Mouse (Mus musculus): Measurements from ENCODE around the gene Gpr68. TPM values are rescaled to one million over a fixed set of nuclear protein-coding genes. Genes with fewer than 3 reads are reported as not detected.

The Gpr68 gene
- polyA plus RNA-seq, 1 experiment from 2014 or later = 0.56 TPM

GRCm38 (mm10) chr12:100900901-100901300 lies 7.1 kb downstream of the Gpr68 start:
- WGBS = 58% methylated on average over 6 of the region's 6 CpGs
- Histone ChIP-seq H3K4me3 (ENCODE audit: low read length) (no peak overlapping the region), H3K4me1 (ENCODE audit: control insufficient read depth, insufficient read depth, low read length) (peaks cover 11% of the 10 kb centered on the region), H3K27ac (ENCODE audit: low read length) (no peak overlapping the region), H3K27me3 (replicated peaks; ENCODE audit: control insufficient read depth, insufficient read depth, low read length) (peaks cover 32% of the 10 kb centered on the region), H3K36me3 (ENCODE audit: control insufficient read depth, insufficient read depth, low read length) (no peaks in the 10 kb centered on the region), H3K9ac (ENCODE audit: low read depth, low read length) (no peak overlapping the region), H3K4me2 (ENCODE audit: low read depth, low read length) (no peak overlapping the region), H3K9me3 (ENCODE audit: control insufficient read depth, low read length) (no peaks in the 10 kb centered on the region)
- no peak for ATAC-seq

DNA sequence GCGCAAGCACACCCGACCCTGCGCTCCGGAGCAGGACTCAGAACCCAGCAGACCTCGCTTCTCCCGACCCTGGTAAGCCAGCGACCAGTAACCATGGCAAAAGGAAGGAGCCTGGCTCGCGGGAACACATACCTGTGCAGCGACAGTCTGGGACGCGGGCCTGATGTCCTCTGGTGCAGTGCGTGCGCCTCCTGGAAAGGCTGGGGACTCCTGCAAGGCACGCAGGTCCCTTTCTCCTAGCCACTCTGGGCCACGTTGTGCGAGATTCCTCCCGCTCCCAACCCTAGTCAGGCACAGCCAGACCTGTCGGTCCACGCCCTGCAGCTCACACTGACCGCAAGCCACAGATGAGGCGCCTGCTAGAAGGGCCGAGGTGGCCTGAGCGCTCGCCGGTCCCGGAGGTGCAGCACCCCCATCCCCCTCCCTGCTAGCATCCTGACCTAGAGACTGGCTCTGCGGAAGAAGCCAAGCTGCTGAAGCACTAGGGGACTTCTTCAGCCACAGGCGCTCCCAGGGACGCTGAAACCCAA lies 8.8 kb downstream of the Gpr68 start:
- no peak; the same call in 1 of the 2 replicates for ATAC-seq
- H3K4me2 ChIP-seq (ENCODE audit: low read depth, low read length) = peak overlapping the region; percentile 57
- H3K27me3 ChIP-seq (replicated peaks; ENCODE audit: control insufficient read depth, insufficient read depth, low read length) = peaks cover 32% of the 10 kb centered on the region
- H3K9ac ChIP-seq (ENCODE audit: low read depth, low read length) = peak overlapping the region; percentile 33; the same call in 1 of the 2 replicates
- H3K4me3 ChIP-seq (ENCODE audit: low read length) = peak overlapping the region; percentile 27
- no peaks in the 10 kb centered on the region for H3K36me3 ChIP-seq (ENCODE audit: control insufficient read depth, insufficient read depth, low read length)
- H3K9me3 ChIP-seq (ENCODE audit: control insufficient read depth, low read length) = no peaks in the 10 kb centered on the region
- WGBS = 1% methylated on average over 30 of the region's 30 CpGs
- peaks cover 11% of the 10 kb centered on the region for H3K4me1 ChIP-seq (ENCODE audit: control insufficient read depth, insufficient read depth, low read length)
- H3K27ac ChIP-seq (ENCODE audit: low read length) = no peak overlapping the region

GRCm38 (mm10) chr12:100897736-100898650 lies 10.0 kb downstream of the Gpr68 start:
- no peak overlapping the region for H3K4me2 ChIP-seq (ENCODE audit: low read depth, low read length)
- H3K4me3 ChIP-seq (ENCODE audit: low read length) = no peak overlapping the region; the same call in 1 of the 2 replicates
- 35% methylated on average over 12 of the region's 12 CpGs for WGBS

DNA sequence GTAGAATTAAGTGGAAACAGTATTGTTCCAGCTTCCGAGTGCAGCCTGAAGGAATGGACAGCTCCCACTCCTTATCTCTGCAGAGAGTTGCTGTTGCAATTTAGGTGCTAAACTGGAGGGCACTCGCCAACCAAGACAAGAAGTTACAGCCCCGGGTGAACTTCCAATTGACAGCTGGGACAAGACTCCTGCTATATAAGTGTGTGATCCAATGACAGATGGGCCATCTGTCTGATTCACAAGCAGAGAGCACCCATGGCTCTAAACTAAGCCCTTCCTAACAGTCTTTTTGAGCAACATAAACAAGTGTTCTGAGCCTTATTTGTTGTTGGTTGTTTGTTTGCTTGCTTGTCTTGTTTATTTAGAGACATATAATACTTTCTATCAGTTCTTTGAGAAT lies 11.3 kb downstream of the Gpr68 start:
- Histone ChIP-seq H3K27ac (ENCODE audit: low read length) (no peak overlapping the region), H3K36me3 (ENCODE audit: control insufficient read depth, insufficient read depth, low read length) (no peaks in the 10 kb centered on the region), H3K4me2 (ENCODE audit: low read depth, low read length) (no peak overlapping the region), H3K4me1 (ENCODE audit: control insufficient read depth, insufficient read depth, low read length) (peaks cover 11% of the 10 kb centered on the region), H3K9me3 (ENCODE audit: control insufficient read depth, low read length) (no peaks in the 10 kb centered on the region), H3K4me3 (ENCODE audit: low read length) (no peak overlapping the region), H3K27me3 (replicated peaks; ENCODE audit: control insufficient read depth, insufficient read depth, low read length) (peaks cover 32% of the 10 kb centered on the region), H3K9ac (ENCODE audit: low read depth, low read length) (no peak overlapping the region)
- WGBS = 28% methylated on average over 3 of the region's 3 CpGs
- no peak for ATAC-seq

More at GRCm38 (mm10) chr12:100897736-100898650, 10.0 kb downstream of the Gpr68 start:
- Histone ChIP-seq H3K4me1 (ENCODE audit: control insufficient read depth, insufficient read depth, low read length) (peaks cover 11% of the 10 kb centered on the region), H3K9me3 (ENCODE audit: control insufficient read depth, low read length) (no peaks in the 10 kb centered on the region), H3K27me3 (replicated peaks; ENCODE audit: control insufficient read depth, insufficient read depth, low read length) (peaks cover 32% of the 10 kb centered on the region), H3K9ac (ENCODE audit: low read depth, low read length) (no peak overlapping the region), H3K36me3 (ENCODE audit: control insufficient read depth, insufficient read depth, low read length) (no peaks in the 10 kb centered on the region), H3K27ac (ENCODE audit: low read length) (no peak overlapping the region)
- no peak for ATAC-seq

GRCm38 (mm10) chr12:100895504-100895903 lies 12.5 kb downstream of the Gpr68 start:
- no peak for ATAC-seq
- H3K9ac ChIP-seq (ENCODE audit: low read depth, low read length) = no peak overlapping the region
- 6% methylated on average over 2 of the region's 2 CpGs for WGBS

DNA sequence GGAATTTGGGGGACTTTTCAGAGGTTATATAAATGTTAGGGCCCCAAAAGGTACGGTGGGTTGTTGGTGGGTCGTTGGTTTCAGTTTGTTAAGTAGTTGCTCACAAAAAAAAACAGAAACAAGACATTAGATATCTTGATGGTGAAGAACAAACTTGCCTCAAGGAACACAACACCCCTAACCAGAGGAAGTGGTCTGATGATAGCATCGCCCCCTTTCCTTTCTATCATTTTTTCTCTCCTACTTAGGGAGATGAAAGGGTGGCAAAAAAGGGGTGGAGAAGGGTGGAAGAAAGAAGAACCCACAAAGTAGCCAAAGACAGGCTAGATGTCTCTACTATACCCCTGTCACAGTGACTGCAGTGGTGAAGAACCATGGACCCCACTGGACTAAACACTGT lies 17.4 kb downstream of the Gpr68 start:
- Histone ChIP-seq H3K9ac (ENCODE audit: low read depth, low read length) (no peak overlapping the region), H3K36me3 (ENCODE audit: control insufficient read depth, insufficient read depth, low read length) (no peaks in the 10 kb centered on the region), H3K27ac (ENCODE audit: low read length) (no peak overlapping the region), H3K4me1 (ENCODE audit: control insufficient read depth, insufficient read depth, low read length) (no peaks in the 10 kb centered on the region), H3K27me3 (replicated peaks; ENCODE audit: control insufficient read depth, insufficient read depth, low read length) (no peaks in the 10 kb centered on the region), H3K4me2 (ENCODE audit: low read depth, low read length) (no peak overlapping the region), H3K4me3 (ENCODE audit: low read length) (no peak overlapping the region), H3K9me3 (ENCODE audit: control insufficient read depth, low read length) (no peaks in the 10 kb centered on the region)
- 85% methylated on average over 3 of the region's 3 CpGs for WGBS
- no peak for ATAC-seq

More at GRCm38 (mm10) chr12:100895504-100895903, 12.5 kb downstream of the Gpr68 start:
- peaks cover 11% of the 10 kb centered on the region for H3K4me1 ChIP-seq (ENCODE audit: control insufficient read depth, insufficient read depth, low read length)
- peaks cover 32% of the 10 kb centered on the region for H3K27me3 ChIP-seq (replicated peaks; ENCODE audit: control insufficient read depth, insufficient read depth, low read length)
- no peaks in the 10 kb centered on the region for H3K9me3 ChIP-seq (ENCODE audit: control insufficient read depth, low read length)
- no peak overlapping the region for H3K4me3 ChIP-seq (ENCODE audit: low read length)
- H3K36me3 ChIP-seq (ENCODE audit: control insufficient read depth, insufficient read depth, low read length) = no peaks in the 10 kb centered on the region
- H3K27ac ChIP-seq (ENCODE audit: low read length) = no peak overlapping the region
- no peak overlapping the region for H3K4me2 ChIP-seq (ENCODE audit: low read depth, low read length)

DNA sequence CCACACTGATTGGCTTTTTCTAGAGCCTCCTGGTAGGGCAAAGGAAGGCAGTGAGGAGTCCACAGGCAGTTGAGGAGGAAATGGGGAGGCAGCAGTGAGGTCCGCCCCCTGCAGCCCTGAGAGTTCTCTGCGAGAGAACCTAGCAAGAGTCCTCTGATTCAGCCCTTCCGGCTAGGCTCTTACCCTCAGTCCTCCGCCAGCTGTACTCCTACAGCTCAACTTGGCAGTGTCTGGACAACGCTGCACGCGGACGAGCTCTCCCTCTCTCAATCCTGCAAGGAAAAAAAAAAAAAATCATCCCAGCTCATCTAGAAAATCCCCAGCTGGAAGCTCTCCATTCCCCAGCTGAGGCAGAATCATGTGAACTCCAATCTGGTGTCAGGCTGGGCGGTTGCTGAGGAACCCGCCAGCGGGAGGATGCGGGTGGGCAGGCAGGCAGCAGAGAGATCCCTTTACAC lies 20.2 kb downstream of the Gpr68 start:
- no peak overlapping the region for H3K9ac ChIP-seq (ENCODE audit: low read depth, low read length)
- WGBS = 22% methylated on average over 12 of the region's 12 CpGs
- H3K4me3 ChIP-seq (ENCODE audit: low read length) = no peak overlapping the region
- ATAC-seq = peak; percentile 85
- H3K27ac ChIP-seq (ENCODE audit: low read length) = peak overlapping the region; percentile 34; the same call in 1 of the 2 replicates
- no peak overlapping the region for H3K4me2 ChIP-seq (ENCODE audit: low read depth, low read length)
- no peaks in the 10 kb centered on the region for H3K27me3 ChIP-seq (replicated peaks; ENCODE audit: control insufficient read depth, insufficient read depth, low read length)
- H3K36me3 ChIP-seq (ENCODE audit: control insufficient read depth, insufficient read depth, low read length) = no peaks in the 10 kb centered on the region
- H3K9me3 ChIP-seq (ENCODE audit: control insufficient read depth, low read length) = no peaks in the 10 kb centered on the region
- no peaks in the 10 kb centered on the region; the same call in 1 of the 2 replicates for H3K4me1 ChIP-seq (ENCODE audit: control insufficient read depth, insufficient read depth, low read length)

DNA sequence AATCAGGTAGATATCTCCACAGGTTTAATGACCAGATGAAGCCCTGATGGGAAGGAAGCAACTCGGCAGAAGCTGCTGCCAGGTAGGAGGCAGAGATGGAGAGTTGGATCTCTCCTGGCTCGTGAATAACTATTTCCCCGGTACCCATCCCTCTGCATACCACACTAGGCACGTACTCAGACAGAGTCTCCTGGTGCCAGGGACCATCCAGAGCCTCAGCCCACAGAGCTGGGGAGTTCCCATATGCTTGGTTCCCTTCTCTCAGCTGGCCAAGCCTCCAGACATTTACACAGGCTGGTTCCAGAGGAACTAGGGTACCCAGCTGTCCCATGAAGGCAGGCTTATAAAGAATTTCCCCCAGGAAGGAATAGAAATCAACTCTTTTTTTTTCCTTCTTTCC lies 21.1 kb downstream of the Gpr68 start:
- Histone ChIP-seq H3K4me1 (ENCODE audit: control insufficient read depth, insufficient read depth, low read length) (no peaks in the 10 kb centered on the region; the same call in 1 of the 2 replicates), H3K9ac (ENCODE audit: low read depth, low read length) (no peak overlapping the region), H3K4me2 (ENCODE audit: low read depth, low read length) (no peak overlapping the region), H3K4me3 (ENCODE audit: low read length) (no peak overlapping the region), H3K36me3 (ENCODE audit: control insufficient read depth, insufficient read depth, low read length) (no peaks in the 10 kb centered on the region), H3K27me3 (replicated peaks; ENCODE audit: control insufficient read depth, insufficient read depth, low read length) (no peaks in the 10 kb centered on the region), H3K9me3 (ENCODE audit: control insufficient read depth, low read length) (no peaks in the 10 kb centered on the region), H3K27ac (ENCODE audit: low read length) (no peak overlapping the region)
- no peak for ATAC-seq
- 81% methylated on average over 4 of the region's 4 CpGs for WGBS

GRCm38 (mm10) chr12:100885585-100885984 lies 22.4 kb downstream of the Gpr68 start:
- no peak overlapping the region for H3K9ac ChIP-seq (ENCODE audit: low read depth, low read length)
- H3K9me3 ChIP-seq (ENCODE audit: control insufficient read depth, low read length) = no peaks in the 10 kb centered on the region
- no peak overlapping the region for H3K27ac ChIP-seq (ENCODE audit: low read length)
- no peak for ATAC-seq
- H3K27me3 ChIP-seq (replicated peaks; ENCODE audit: control insufficient read depth, insufficient read depth, low read length) = no peaks in the 10 kb centered on the region
- H3K4me3 ChIP-seq (ENCODE audit: low read length) = no peak overlapping the region
- no peaks in the 10 kb centered on the region; the same call in 1 of the 2 replicates for H3K4me1 ChIP-seq (ENCODE audit: control insufficient read depth, insufficient read depth, low read length)
- 92% methylated on average over 3 of the region's 3 CpGs for WGBS
- H3K36me3 ChIP-seq (ENCODE audit: control insufficient read depth, insufficient read depth, low read length) = no peaks in the 10 kb centered on the region
- no peak overlapping the region for H3K4me2 ChIP-seq (ENCODE audit: low read depth, low read length)
